Mouse (Mus musculus): ENCODE measurements around the gene Plekhg1.

Gene Plekhg1

GRCm38 (mm10) chr10:4006296-4007015 lies 266.3 kb downstream of the Plekhg1 start:
- DNase-seq (ENCODE audit: low spot score in 2 of 2) = no peak

Measured in frontal cortex, postnatal 14 days (tissue).